Mouse (Mus musculus) liver, adult 2 months (tissue): ENCODE data around the gene Syne2. TPM values are rescaled to one million over a fixed set of nuclear protein-coding genes. Genes with fewer than 3 reads are reported as not detected.

Experiments used
- DNase-seq: peaks from one replicate; pipeline ENCODE4 v3.0.0-alpha.2; 2011; ENCODE audit warnings: low read depth, low spot score; ENCODE audit errors: extremely low read depth
- H3K27ac ChIP-seq: fragments of 200-500 bp; replicated peaks from 2 replicates; pipeline ENCODE4 v1.5.1; 2012; ENCODE audit warnings: low read depth, mild to moderate bottlenecking, control low read depth, inconsistent platforms, low read length; ENCODE audit not compliant: insufficient read depth
- H3K27me3 ChIP-seq: fragments of 200-500 bp; 2 replicates; pipeline ENCODE4 v1.6.1; 2012; ENCODE audit warnings: mild to moderate bottlenecking, moderate library complexity, low read length, inconsistent platforms; ENCODE audit not compliant: control insufficient read depth, insufficient read depth
- H3K36me3 ChIP-seq: fragments of 200-500 bp; 2 replicates; pipeline ENCODE4 v1.6.1; 2012; ENCODE audit warnings: low read length, inconsistent platforms; ENCODE audit not compliant: control insufficient read depth, insufficient read depth
- H3K4me1 ChIP-seq: fragments of 200-500 bp; 2 replicates; pipeline ENCODE4 v1.6.1; 2011; ENCODE audit warnings: low read length; ENCODE audit not compliant: control insufficient read depth, insufficient read depth
- H3K4me3 ChIP-seq: fragments of 200-500 bp; 2 replicates; pipeline ENCODE4 v1.5.1; 2011; ENCODE audit warnings: low read depth, mild to moderate bottlenecking, control low read depth, low read length, moderate library complexity; ENCODE audit not compliant: insufficient read depth
- H3K79me2 ChIP-seq: fragments of 200-500 bp; 2 replicates; pipeline ENCODE4 v1.6.1; 2012; ENCODE audit warnings: inconsistent platforms, mild to moderate bottlenecking, low read length, moderate library complexity; ENCODE audit not compliant: control insufficient read depth, insufficient read depth
- H3K9ac ChIP-seq: fragments of 200-500 bp; 2 replicates; pipeline ENCODE4 v1.6.1; 2012; ENCODE audit warnings: low read depth, mild to moderate bottlenecking, control low read depth, inconsistent platforms, low read length
- CTCF ChIP-seq: fragments of 200-500 bp; IDR thresholded peaks from 2 replicates; pipeline ENCODE4 v1.5.1; 2011; ENCODE audit warnings: low read depth, low read length, control low read depth
- POLR2A ChIP-seq: fragments of 200-500 bp; IDR thresholded peaks from 2 replicates; pipeline ENCODE4 v1.6.1; 2011; ENCODE audit warnings: low read length, control low read depth; ENCODE audit not compliant: insufficient read depth; ENCODE audit errors: extremely low read depth
- WGBS: fragments of 180-500 bp; shearing (Covaris S2); methylation state at CpG from one replicate; pipeline ENCODE4 v1.1.7; 2018; 5-methylcytosine and 5-hydroxymethylcytosine counted together
- polyA plus RNA-seq: library from polyadenylated mRNA; depleted of rRNA; stranded (reverse); fragments of >200 nt; gene quantifications from 2 replicates; pipeline ENCODE4 v1.2.3, GENCODE M21; 2012
- total RNA-seq: library from RNA; depleted of rRNA; stranded (reverse); fragments of >200 nt; gene quantifications from 2 replicates; pipeline ENCODE4 v1.2.3, GENCODE M21; 2014

Syne2 gene
- total and polyA plus RNA-seq, 2 experiments: 12.0 to 31.3 TPM

DNA sequence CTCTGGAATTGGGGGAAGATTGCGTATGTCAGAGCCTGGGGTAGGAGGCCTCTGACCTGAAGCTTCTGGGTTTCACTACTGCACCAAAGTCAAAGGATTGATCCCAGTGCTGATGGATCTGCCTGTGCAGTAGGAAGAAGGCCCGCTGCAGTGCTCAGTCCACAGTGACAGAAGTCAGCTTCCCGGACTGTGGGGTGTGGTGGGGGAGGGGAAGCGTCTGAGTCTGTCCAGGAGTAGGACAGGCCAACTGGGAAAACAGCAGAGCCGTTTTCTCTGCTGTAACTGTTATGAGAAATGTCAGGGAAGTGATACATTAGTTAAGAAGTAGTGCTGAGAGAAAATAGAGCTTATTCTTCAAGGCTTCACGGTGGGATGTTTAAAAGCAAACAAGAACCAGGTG, 4.2 kb downstream of the Syne2 start:
- H3K27ac ChIP-seq: no peak overlapping the region
- peak; percentile 62 for DNase-seq
- TF ChIP-seq CTCF: no peak
- TF ChIP-seq POLR2A: no peak

DNA sequence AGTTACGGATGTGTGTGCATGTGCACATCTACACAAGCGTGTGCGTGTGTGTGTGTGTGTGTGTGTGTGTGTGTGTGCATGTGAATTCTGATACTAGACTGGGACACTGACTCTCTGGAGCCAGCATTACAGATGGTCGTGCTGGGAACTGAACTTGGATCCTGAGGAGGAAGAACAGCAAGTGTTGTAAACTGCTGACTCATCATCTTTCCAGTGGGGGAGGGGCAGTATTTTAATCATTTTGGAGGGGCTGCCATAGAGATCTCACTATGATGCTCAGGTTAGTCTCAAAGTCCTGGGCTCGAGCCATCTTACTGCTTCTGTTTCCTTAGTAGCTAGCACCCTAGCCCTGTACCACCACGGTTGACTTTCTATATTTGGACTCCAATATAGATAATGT, 5.5 kb downstream of the Syne2 start:
- no peak overlapping the region for H3K9ac ChIP-seq
- peaks cover 26% of the 10 kb centered on the region; the same call in 1 of the 2 replicates for H3K79me2 ChIP-seq
- 84% methylated on average over 6 of the region's 6 CpGs for WGBS
- DNase-seq: no peak
- no peak overlapping the region for H3K27ac ChIP-seq
- TF ChIP-seq CTCF: no peak
- no peaks in the 10 kb centered on the region for H3K36me3 ChIP-seq
- no peak overlapping the region for H3K4me3 ChIP-seq
- H3K27me3 ChIP-seq: no peaks in the 10 kb centered on the region
- peaks cover 11% of the 10 kb centered on the region for H3K4me1 ChIP-seq

More for the DNA sequence above, 4.2 kb downstream of the Syne2 start:
- peaks cover 24% of the 10 kb centered on the region; the same call in 1 of the 2 replicates for H3K79me2 ChIP-seq
- H3K9ac ChIP-seq: no peak overlapping the region
- no peak overlapping the region for H3K4me3 ChIP-seq
- H3K4me1 ChIP-seq: peaks cover 11% of the 10 kb centered on the region
- no peaks in the 10 kb centered on the region for H3K27me3 ChIP-seq
- no peaks in the 10 kb centered on the region for H3K36me3 ChIP-seq
- WGBS: 35% methylated on average over 6 of the region's 6 CpGs

DNA sequence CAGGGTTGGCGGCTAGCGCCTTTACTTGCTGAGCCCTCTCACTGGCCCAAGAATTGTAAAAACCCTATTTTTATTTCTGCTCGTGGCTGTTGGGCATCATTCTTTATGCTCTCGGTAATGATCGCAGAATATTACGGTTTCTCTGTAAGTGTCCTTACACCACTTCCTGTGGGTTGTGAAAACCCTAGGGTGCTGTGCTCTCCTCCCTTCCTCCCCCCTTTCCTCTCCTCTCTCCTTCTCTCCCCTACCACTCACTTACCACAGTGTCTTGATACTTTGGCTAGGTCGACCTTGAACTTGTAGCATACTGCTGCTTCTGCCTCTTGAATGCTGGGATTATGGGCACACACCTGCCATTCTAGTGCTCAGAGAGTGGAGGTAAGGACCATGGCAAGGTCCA, 7.5 kb downstream of the Syne2 start:
- no peak overlapping the region for H3K27ac ChIP-seq
- WGBS: 91% methylated on average over 7 of the region's 7 CpGs
- H3K9ac ChIP-seq: no peak overlapping the region
- H3K4me3 ChIP-seq: no peak overlapping the region
- no peak for TF ChIP-seq POLR2A
- no peak for TF ChIP-seq CTCF
- H3K36me3 ChIP-seq: no peaks in the 10 kb centered on the region
- H3K4me1 ChIP-seq: peaks cover 4% of the 10 kb centered on the region; the same call in 1 of the 2 replicates
- DNase-seq: no peak
- H3K27me3 ChIP-seq: no peaks in the 10 kb centered on the region
- peaks cover 32% of the 10 kb centered on the region; the same call in 1 of the 2 replicates for H3K79me2 ChIP-seq

DNA sequence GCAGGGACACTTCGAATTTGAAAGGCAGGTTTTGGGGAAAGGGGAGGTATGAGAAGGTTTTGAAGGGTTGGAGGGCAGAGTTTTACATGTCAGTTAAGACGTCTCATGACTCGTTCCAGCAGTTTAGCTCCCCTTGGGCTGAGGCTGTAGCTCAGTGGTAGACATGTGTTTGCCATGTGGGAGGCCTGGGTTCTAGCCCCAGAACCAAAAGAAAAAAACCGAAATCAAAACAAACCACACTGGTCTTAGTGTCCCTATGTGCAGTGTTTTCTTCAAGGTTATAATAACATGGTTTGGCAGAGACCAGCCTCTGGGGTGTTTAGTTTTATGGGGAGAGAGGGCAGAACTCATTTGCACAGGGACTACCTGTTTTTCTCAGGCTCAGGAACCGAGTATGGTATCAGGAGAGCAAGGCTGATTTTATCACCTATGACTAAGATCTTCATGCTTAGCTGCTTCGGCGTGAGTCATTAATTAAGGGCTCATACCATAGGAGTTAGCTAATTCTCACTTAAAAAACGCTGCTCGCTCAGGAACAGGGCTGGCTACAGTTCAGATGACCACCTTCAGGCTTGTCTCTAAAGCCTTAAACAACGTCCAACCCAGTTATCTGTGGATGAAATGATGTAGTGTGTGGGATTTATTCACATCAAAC, 8.9 kb downstream of the Syne2 start:
- Histone ChIP-seq H3K79me2 (peaks cover 31% of the 10 kb centered on the region), H3K9ac (no peak overlapping the region), H3K4me3 (no peak overlapping the region), H3K27ac (no peak overlapping the region), H3K36me3 (no peaks in the 10 kb centered on the region), H3K27me3 (no peaks in the 10 kb centered on the region), H3K4me1 (0 out of 2 replicates have a peak, but pooled peaks cover 3% of the 10 kb centered on the region)
- 89% methylated on average over 10 of the region's 10 CpGs for WGBS
- TF ChIP-seq CTCF (no peak), POLR2A (no peak)
- DNase-seq: no peak

DNA sequence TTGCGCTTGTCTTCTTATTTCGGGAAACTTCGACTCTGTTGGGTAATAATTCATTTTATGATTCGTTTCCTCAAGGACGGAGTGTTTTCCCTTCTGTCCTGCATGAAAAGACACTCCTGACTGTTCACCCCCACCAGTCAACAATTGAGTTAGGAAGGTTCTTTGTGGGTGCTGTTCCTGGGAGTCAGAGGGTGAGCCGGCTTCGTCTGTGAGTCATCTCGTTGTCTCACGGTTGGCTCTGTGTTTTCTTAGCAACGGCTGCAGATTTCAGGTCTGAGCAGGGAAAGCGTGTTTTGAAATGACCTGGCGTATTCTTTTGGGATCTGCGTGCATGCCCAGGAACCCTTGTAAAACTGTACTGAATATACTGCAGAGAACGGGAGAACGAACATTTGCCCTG, 9.8 kb downstream of the Syne2 start:
- Histone ChIP-seq H3K4me1 (0 out of 2 replicates have a peak, but pooled peaks cover 4% of the 10 kb centered on the region), H3K79me2 (peaks cover 30% of the 10 kb centered on the region), H3K4me3 (no peak overlapping the region), H3K27ac (no peak overlapping the region), H3K27me3 (no peaks in the 10 kb centered on the region), H3K9ac (no peak overlapping the region), H3K36me3 (no peaks in the 10 kb centered on the region)
- TF ChIP-seq CTCF (no peak), POLR2A (no peak)
- WGBS: 87% methylated on average over 15 of the region's 15 CpGs
- no peak for DNase-seq

DNA sequence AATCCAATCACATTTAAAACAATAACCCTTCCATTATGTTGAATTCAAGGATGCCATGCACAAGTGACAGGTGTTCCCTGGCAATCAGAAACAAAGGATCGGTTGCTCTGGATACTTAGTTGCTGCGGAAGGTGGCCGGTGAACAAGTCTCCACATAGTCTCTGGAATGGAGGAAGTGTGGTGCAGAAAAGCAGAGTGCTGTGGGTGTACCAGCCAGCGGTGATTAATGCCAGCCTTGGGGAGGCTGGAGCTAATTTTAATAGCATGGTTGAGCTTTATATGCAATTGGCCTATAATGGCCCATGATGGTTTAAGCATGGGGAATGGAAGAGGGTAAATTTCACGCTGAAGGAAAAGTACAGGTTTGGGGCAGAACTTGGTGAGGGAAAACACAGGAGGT, 11.7 kb downstream of the Syne2 start:
- H3K27me3 ChIP-seq: no peaks in the 10 kb centered on the region
- TF ChIP-seq CTCF: no peak
- TF ChIP-seq POLR2A: no peak
- H3K79me2 ChIP-seq: peaks cover 39% of the 10 kb centered on the region
- H3K4me3 ChIP-seq: no peak overlapping the region
- no peak overlapping the region for H3K27ac ChIP-seq
- WGBS: 94% methylated on average over 5 of the region's 5 CpGs
- H3K4me1 ChIP-seq: peaks cover 11% of the 10 kb centered on the region
- DNase-seq: no peak
- H3K36me3 ChIP-seq: no peaks in the 10 kb centered on the region
- H3K9ac ChIP-seq: no peak overlapping the region
